ENCODE assay signal across 34 mouse cellular contexts in genomic region chr3:60948897-60949296, GRCm38 (mm10).
"Had no signal": no experiment of that assay in that cellular context is flagged by ENCODE, and none has a peak within 500 bp of the region (broad histone marks: within the 10 kb centered on the region; RNA-seq: fewer than 3 reads in every experiment).

No protein-coding gene starts in this region.

- ATAC-seq: hindbrain, embryonic 16.5 days; hindbrain, postnatal 0 days; inflammation-experienced regulatory T-cells, adult 6 months; intestine, embryonic 15.5 days; intestine, embryonic 16.5 days; intestine, postnatal 0 days had no signal

- H3K36me3 ChIP-seq: heart, embryonic 10.5 days; heart, embryonic 12.5 days; heart, embryonic 13.5 days; heart, embryonic 15.5 days; hindbrain, embryonic 10.5 days; hindbrain, embryonic 12.5 days; hindbrain, embryonic 13.5 days; hindbrain, embryonic 15.5 days; intestine, embryonic 15.5 days; kidney, embryonic 15.5 days had no signal

- H3K4me1 ChIP-seq: heart, embryonic 10.5 days; hindbrain, embryonic 10.5 days; hindbrain, embryonic 12.5 days; hindbrain, embryonic 13.5 days; hindbrain, embryonic 15.5 days; intestine, embryonic 15.5 days; kidney, embryonic 15.5 days had no signal

- H3K27ac ChIP-seq: heart, embryonic 10.5 days; heart, embryonic 13.5 days; heart, embryonic 15.5 days; hindbrain, embryonic 10.5 days; hindbrain, embryonic 12.5 days; hindbrain, embryonic 13.5 days; hindbrain, embryonic 14.5 days; hindbrain, embryonic 15.5 days; hindbrain, postnatal 0 days; intestine, embryonic 15.5 days; kidney, embryonic 15.5 days; layer of hippocampus, adult 2 months had no signal

- H3K27me3 ChIP-seq: heart, embryonic 12.5 days; heart, embryonic 13.5 days; heart, embryonic 15.5 days; hindbrain, embryonic 12.5 days; hindbrain, embryonic 13.5 days; hindbrain, embryonic 15.5 days; intestine, embryonic 15.5 days; kidney, embryonic 15.5 days had no signal

- H3K4me2 ChIP-seq: heart, embryonic 11.5 days; heart, embryonic 12.5 days; heart, embryonic 13.5 days; heart, embryonic 15.5 days; hindbrain, embryonic 12.5 days; hindbrain, embryonic 13.5 days; hindbrain, embryonic 14.5 days; hindbrain, embryonic 15.5 days; intestine, embryonic 15.5 days; kidney, embryonic 15.5 days had no signal

- H3K9ac ChIP-seq: heart, embryonic 12.5 days; heart, embryonic 13.5 days; heart, embryonic 15.5 days; hindbrain, embryonic 12.5 days; hindbrain, embryonic 13.5 days; hindbrain, embryonic 14.5 days; hindbrain, embryonic 15.5 days; intestine, embryonic 15.5 days; kidney, embryonic 15.5 days had no signal

- H3K9me3 ChIP-seq: heart, embryonic 10.5 days; heart, embryonic 12.5 days; heart, embryonic 13.5 days; heart, embryonic 15.5 days; hindbrain, embryonic 10.5 days; hindbrain, embryonic 12.5 days; hindbrain, embryonic 13.5 days; hindbrain, embryonic 15.5 days; intestine, embryonic 15.5 days; kidney, embryonic 15.5 days had no signal

- H3K4me3 ChIP-seq: heart, embryonic 10.5 days; heart, embryonic 12.5 days; heart, embryonic 13.5 days; heart, embryonic 15.5 days; hindbrain, embryonic 10.5 days; hindbrain, embryonic 12.5 days; hindbrain, embryonic 13.5 days; hindbrain, embryonic 15.5 days; intestine, embryonic 15.5 days; kidney, embryonic 15.5 days; layer of hippocampus, adult 2 months had no signal

- DNase-seq: heart, postnatal 10 days; heart, postnatal 14 days; heart, postnatal 36 days; heart, postnatal 4 days; kidney, adult 11 months; kidney, adult 18-20 months; kidney, adult 2 months; kidney, adult 8-10 months; kidney, adult 9 months; kidney, postnatal 10 days; kidney, postnatal 14 days; kidney, postnatal 25 days; kidney, postnatal 36 days; kidney, postnatal 4 days; layer of hippocampus, adult 9-11 months; layer of hippocampus, postnatal 36 days had no signal
